ENCODE assay signal across 25 mouse cellular contexts in genomic region chr16:70178975-70179374, GRCm38 (mm10).
DNase-seq lines count a peak whose midpoint lies in the region; ATAC-seq and TF ChIP-seq lines count a peak whose summit lies in the region.
"Had no signal": no experiment of that assay in that cellular context is flagged by ENCODE, and none has a peak within 500 bp of the region (broad histone marks: within the 10 kb centered on the region; RNA-seq: fewer than 3 reads in every experiment).

No protein-coding gene starts in this region.

- no peak overlapping the region for H3K9ac ChIP-seq in embryonic facial prominence, embryonic 15.5 days
- H3K9ac ChIP-seq in forebrain, embryonic 16.5 days (replicated peaks; ENCODE audit: low read depth, low read length), result no peak overlapping the region
- no peak overlapping the region for H3K9ac ChIP-seq in forebrain, postnatal 0 days
- H3K9ac ChIP-seq: embryonic facial prominence, embryonic 13.5 days; heart, embryonic 12.5 days; heart, embryonic 15.5 days; hindbrain, embryonic 13.5 days; intestine, embryonic 15.5 days had no signal

- no peaks in the 10 kb centered on the region for H3K27me3 ChIP-seq in embryonic facial prominence, embryonic 15.5 days
- H3K27me3 ChIP-seq in embryonic facial prominence, embryonic 10.5 days (replicated peaks; ENCODE audit: low read depth, poor library complexity, severe bottlenecking), result no peaks in the 10 kb centered on the region
- no peaks in the 10 kb centered on the region for H3K27me3 ChIP-seq in forebrain, embryonic 16.5 days (replicated peaks; ENCODE audit: control insufficient read depth, insufficient read depth, low read length)
- H3K27me3 ChIP-seq in forebrain, postnatal 0 days (ENCODE audit: insufficient read depth, low read length), result no peaks in the 10 kb centered on the region
- H3K27me3 ChIP-seq: embryonic facial prominence, embryonic 13.5 days; heart, embryonic 12.5 days; heart, embryonic 15.5 days; hindbrain, embryonic 13.5 days; intestine, embryonic 15.5 days had no signal

- no peak for TF ChIP-seq CTCF in forebrain, postnatal 0 days (IDR thresholded peaks at IDR 0.05; ENCODE audit: low read depth)
- no peak for TF ChIP-seq CTCF in brain, embryonic 14.5 days (IDR thresholded peaks at IDR 0.05; ENCODE audit: borderline replicate concordance, extremely low read depth, insufficient read depth, insufficient read length)

- no peaks in the 10 kb centered on the region for H3K36me3 ChIP-seq in embryonic facial prominence, embryonic 15.5 days
- H3K36me3 ChIP-seq in embryonic facial prominence, embryonic 10.5 days (replicated peaks), result no peaks in the 10 kb centered on the region
- no peaks in the 10 kb centered on the region for H3K36me3 ChIP-seq in forebrain, embryonic 16.5 days (ENCODE audit: control insufficient read depth, insufficient read depth)
- no peaks in the 10 kb centered on the region for H3K36me3 ChIP-seq in forebrain, postnatal 0 days (ENCODE audit: insufficient read depth)
- H3K36me3 ChIP-seq: embryonic facial prominence, embryonic 13.5 days; forebrain, embryonic 10.5 days; heart, embryonic 12.5 days; heart, embryonic 15.5 days; hindbrain, embryonic 10.5 days; hindbrain, embryonic 13.5 days; intestine, embryonic 15.5 days had no signal

- no peak for TF ChIP-seq POLR2A in brain, embryonic 14.5 days (IDR thresholded peaks at IDR 0.05; ENCODE audit: borderline replicate concordance, extremely low read depth, insufficient read depth, insufficient read length, poor library complexity, severe bottlenecking)

- 0 out of 2 replicates have a peak overlapping the region, but pooled peaks have one; percentile 2 for H3K4me2 ChIP-seq in embryonic facial prominence, embryonic 15.5 days (replicated peaks)
- no peak overlapping the region for H3K4me2 ChIP-seq in forebrain, embryonic 16.5 days (ENCODE audit: low read length)
- H3K4me2 ChIP-seq in forebrain, postnatal 0 days (ENCODE audit: low read depth), result no peak overlapping the region
- H3K4me2 ChIP-seq: embryonic facial prominence, embryonic 13.5 days; heart, embryonic 12.5 days; heart, embryonic 15.5 days; hindbrain, embryonic 13.5 days; intestine, embryonic 15.5 days had no signal

- H3K4me3 ChIP-seq in embryonic facial prominence, embryonic 15.5 days (replicated peaks), result no peak overlapping the region
- no peak overlapping the region for H3K4me3 ChIP-seq in embryonic facial prominence, embryonic 10.5 days
- H3K4me3 ChIP-seq in forebrain, embryonic 16.5 days (replicated peaks; ENCODE audit: low read length), result no peak overlapping the region
- H3K4me3 ChIP-seq in forebrain, postnatal 0 days (ENCODE audit: low read depth, low read length), result no peak overlapping the region
- H3K4me3 ChIP-seq: embryonic facial prominence, embryonic 13.5 days; forebrain, embryonic 10.5 days; heart, embryonic 12.5 days; heart, embryonic 15.5 days; hindbrain, embryonic 10.5 days; hindbrain, embryonic 13.5 days; intestine, embryonic 15.5 days had no signal

- ATAC-seq in embryonic facial prominence, embryonic 15.5 days (ENCODE audit: insufficient number of reproducible peaks, low FRiP score, low TSS enrichment, low read depth), result no peak
- peak; percentile 52; the same call in 1 of the 2 replicates for ATAC-seq in forebrain, embryonic 16.5 days
- no peak for ATAC-seq in forebrain, postnatal 0 days
- ATAC-seq: CD4-positive, CD25-positive, alpha-beta regulatory T cell, adult 4 months; hindbrain, embryonic 16.5 days; intestine, embryonic 15.5 days had no signal

- no peaks in the 10 kb centered on the region for H3K4me1 ChIP-seq in embryonic facial prominence, embryonic 15.5 days
- no peaks in the 10 kb centered on the region for H3K4me1 ChIP-seq in embryonic facial prominence, embryonic 10.5 days
- H3K4me1 ChIP-seq in forebrain, embryonic 16.5 days (replicated peaks; ENCODE audit: control insufficient read depth, insufficient read depth, low read length), result no peaks in the 10 kb centered on the region
- no peaks in the 10 kb centered on the region; the same call in 1 of the 2 replicates for H3K4me1 ChIP-seq in forebrain, postnatal 0 days (ENCODE audit: insufficient read depth)
- H3K4me1 ChIP-seq: embryonic facial prominence, embryonic 13.5 days; forebrain, embryonic 10.5 days; hindbrain, embryonic 10.5 days; hindbrain, embryonic 13.5 days; intestine, embryonic 15.5 days had no signal

- H3K27ac ChIP-seq in embryonic facial prominence, embryonic 15.5 days (replicated peaks), result no peak overlapping the region
- H3K27ac ChIP-seq in embryonic facial prominence, embryonic 10.5 days (replicated peaks), result no peak overlapping the region
- no peak overlapping the region for H3K27ac ChIP-seq in forebrain, embryonic 16.5 days (ENCODE audit: low read length)
- no peak overlapping the region for H3K27ac ChIP-seq in forebrain, postnatal 0 days (ENCODE audit: low read depth, low read length)
- H3K27ac ChIP-seq: embryonic facial prominence, embryonic 13.5 days; forebrain, embryonic 10.5 days; heart, embryonic 15.5 days; hindbrain, embryonic 10.5 days; hindbrain, embryonic 13.5 days; intestine, embryonic 15.5 days had no signal

- no peak for DNase-seq in embryonic facial prominence, embryonic 10.5 days (ENCODE audit: low spot score)
- no peak for DNase-seq in forebrain, postnatal 0 days
- DNase-seq in brain, embryonic 14.5 days (ENCODE audit: low read depth), result peak; percentile 58
- DNase-seq in embryo, embryonic 9.5 days (ENCODE audit: extremely low spot score), result no peak
- DNase-seq: adrenal gland, adult 2 months; adrenal gland, postnatal 14 days; cerebellum, adult 18-20 months; cerebellum, adult 9-11 months; gastrocnemius, postnatal 10 days; gastrocnemius, postnatal 36 days; heart, postnatal 10 days; heart, postnatal 36 days; kidney, adult 11 months; kidney, adult 8-10 months had no signal

- no peaks in the 10 kb centered on the region for H3K9me3 ChIP-seq in embryonic facial prominence, embryonic 15.5 days (replicated peaks)
- no peaks in the 10 kb centered on the region for H3K9me3 ChIP-seq in embryonic facial prominence, embryonic 10.5 days
- no peaks in the 10 kb centered on the region for H3K9me3 ChIP-seq in forebrain, embryonic 16.5 days (ENCODE audit: control insufficient read depth, low read length)
- H3K9me3 ChIP-seq in forebrain, postnatal 0 days (ENCODE audit: low read length), result no peaks in the 10 kb centered on the region
- H3K9me3 ChIP-seq: embryonic facial prominence, embryonic 13.5 days; forebrain, embryonic 10.5 days; heart, embryonic 12.5 days; heart, embryonic 15.5 days; hindbrain, embryonic 10.5 days; hindbrain, embryonic 13.5 days; intestine, embryonic 15.5 days had no signal

- WGBS in embryonic facial prominence, embryonic 15.5 days, result 50% methylated on average over 7 of the region's 7 CpGs
- WGBS in embryonic facial prominence, embryonic 10.5 days, result 77% methylated on average over 7 of the region's 7 CpGs
- WGBS in forebrain, embryonic 16.5 days, result 34% methylated on average over 7 of the region's 7 CpGs
- WGBS in forebrain, postnatal 0 days, result 42% methylated on average over 7 of the region's 7 CpGs
